ENCODE assay signal across 19 mouse cellular contexts in genomic region chr11:101027121-101027520, GRCm38 (mm10). TPM values are rescaled to one million over a fixed set of nuclear protein-coding genes. Genes with fewer than 3 reads are reported as not detected.
"Had no signal": no experiment of that assay in that cellular context is flagged by ENCODE, and none has a peak within 500 bp of the region (broad histone marks: within the 10 kb centered on the region; RNA-seq: fewer than 3 reads in every experiment).

No protein-coding gene starts in this region.

- H3K27me3 ChIP-seq: liver, embryonic 15.5 days; neural tube, embryonic 15.5 days had no signal

- H3K4me3 ChIP-seq: left cerebral cortex, adult 2 months; limb, embryonic 10.5 days; liver, embryonic 15.5 days; midbrain, embryonic 10.5 days; myocyte; neural tube, embryonic 15.5 days had no signal

- H3K9me3 ChIP-seq: limb, embryonic 10.5 days; liver, embryonic 15.5 days; midbrain, embryonic 10.5 days; neural tube, embryonic 15.5 days had no signal

- H3K4me1 ChIP-seq: limb, embryonic 10.5 days; liver, embryonic 15.5 days; midbrain, embryonic 10.5 days; neural tube, embryonic 15.5 days had no signal

- H3K9ac ChIP-seq: liver, embryonic 15.5 days; neural tube, embryonic 15.5 days had no signal

- H3K27ac ChIP-seq: kidney, postnatal 0 days; left cerebral cortex, adult 2 months; limb, embryonic 10.5 days; liver, embryonic 15.5 days; midbrain, embryonic 10.5 days; neural tube, embryonic 15.5 days had no signal

- DNase-seq: kidney, postnatal 4 days; lung, adult 2 months; lung, postnatal 4 days; midbrain, embryonic 14.5 days; right cerebral cortex, adult 18-20 months; right cerebral cortex, postnatal 25 days; thymus, adult 18-20 months; thymus, postnatal 14 days had no signal

- H3K4me2 ChIP-seq: liver, embryonic 11.5 days; liver, embryonic 15.5 days; neural tube, embryonic 15.5 days had no signal

- ATAC-seq: lung, postnatal 0 days had no signal

RNA-seq across cellular contexts. Expression of gene Hsd17b1, which starts 51.1 kb away (rescaled TPM):
- polyA plus RNA-seq: limb, embryonic 10.5 days; midbrain, embryonic 10.5 days; neural tube, embryonic 11.5 days; stomach, embryonic 14.5 days had no signal
